Mouse (Mus musculus): Measurements from ENCODE around the gene Scn3b.

GRCm38 (mm10) chr9:40320879-40321667, 52.1 kb downstream of the Scn3b start:
- no peak for TF ChIP-seq CTCF (conservative IDR thresholded peaks at IDR 0.05; ENCODE audit: low read length)
- no peak for TF ChIP-seq NANOG (IDR thresholded peaks at IDR 0.05; ENCODE audit: borderline replicate concordance, low read length)

Measured in E14TG2a.4 (cell line).